Mouse (Mus musculus): ENCODE measurements around the gene Slc6a13.

DNA sequence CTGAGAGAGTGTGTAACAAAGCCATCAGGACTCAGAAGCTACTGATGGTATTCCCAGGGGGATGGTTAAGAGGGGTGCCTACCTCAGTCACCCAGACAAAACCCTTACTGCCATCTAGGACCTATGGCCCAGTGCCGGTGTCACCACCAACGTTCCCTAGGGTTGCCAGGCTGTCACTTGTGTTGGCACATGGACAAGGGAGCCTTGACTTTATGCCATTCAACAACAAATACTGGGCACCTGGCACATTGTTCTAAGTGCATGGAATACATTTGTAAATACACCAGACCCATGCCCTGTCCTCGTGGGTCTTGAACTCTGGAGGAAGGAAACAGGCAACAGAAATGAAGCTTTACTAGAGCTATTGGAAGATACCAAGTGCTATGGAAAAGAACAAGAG is 5.5 kb downstream of the Slc6a13 start:
- TF ChIP-seq POLR2A (IDR thresholded peaks at IDR 0.05; ENCODE audit: low read depth, low read length) (no peak), CTCF (IDR thresholded peaks at IDR 0.05; ENCODE audit: extremely low read depth, insufficient read depth, insufficient read length, insufficient replicate concordance) (no peak)

Measured in spleen, adult 2 months (tissue).